Mouse (Mus musculus): ENCODE data around the gene Ush2a.

Gene Ush2a

GRCm38 (mm10) chr1:188387321-188387720 is 125.5 kb downstream of the Ush2a start:
- DNase-seq (ENCODE audit: low spot score), result no peak

GRCm38 (mm10) chr1:188387820-188388471 is 126.1 kb downstream of the Ush2a start:
- DNase-seq (ENCODE audit: low spot score), result no peak

- no peak for DNase-seq (ENCODE audit: low spot score)
These were observed 128.3 kb downstream of the Ush2a start for GRCm38 (mm10) chr1:188390080-188390479.

GRCm38 (mm10) chr1:188407176-188407575 is 145.4 kb downstream of the Ush2a start:
- DNase-seq (ENCODE audit: low spot score), result no peak

- no peak for DNase-seq (ENCODE audit: low spot score)
These were observed 146.0 kb downstream of the Ush2a start for GRCm38 (mm10) chr1:188407613-188408386.

- DNase-seq (ENCODE audit: low spot score), result no peak
These were observed 148.7 kb downstream of the Ush2a start for GRCm38 (mm10) chr1:188410547-188410946.

GRCm38 (mm10) chr1:188420543-188420942 is 158.7 kb downstream of the Ush2a start:
- DNase-seq (ENCODE audit: low spot score), result no peak

- DNase-seq (ENCODE audit: low spot score), result no peak
These were observed 166.3 kb downstream of the Ush2a start for GRCm38 (mm10) chr1:188428172-188428571.

- no peak for DNase-seq (ENCODE audit: low spot score)
These were observed 168.9 kb downstream of the Ush2a start for GRCm38 (mm10) chr1:188430689-188431088.

GRCm38 (mm10) chr1:188447964-188448363 is 186.1 kb downstream of the Ush2a start:
- no peak for DNase-seq (ENCODE audit: low spot score)

- DNase-seq (ENCODE audit: low spot score), result no peak
These were observed 194.8 kb downstream of the Ush2a start for GRCm38 (mm10) chr1:188456466-188457175.

- DNase-seq (ENCODE audit: low spot score), result no peak
These were observed 195.6 kb downstream of the Ush2a start for GRCm38 (mm10) chr1:188457221-188458008.

- DNase-seq (ENCODE audit: low spot score), result no peak
These were observed 199.4 kb downstream of the Ush2a start for GRCm38 (mm10) chr1:188461203-188461602.

- DNase-seq (ENCODE audit: low spot score), result no peak
These were observed 202.8 kb downstream of the Ush2a start for GRCm38 (mm10) chr1:188464653-188465052.

- DNase-seq (ENCODE audit: low spot score), result no peak
These were observed 206.6 kb downstream of the Ush2a start for GRCm38 (mm10) chr1:188468371-188468783.

GRCm38 (mm10) chr1:188504958-188505357 is 243.1 kb downstream of the Ush2a start:
- no peak for DNase-seq (ENCODE audit: low spot score)

GRCm38 (mm10) chr1:188518792-188519191 is 257.0 kb downstream of the Ush2a start:
- no peak for DNase-seq (ENCODE audit: low spot score)

GRCm38 (mm10) chr1:188527451-188527850 is 265.6 kb downstream of the Ush2a start:
- DNase-seq (ENCODE audit: low spot score), result no peak

GRCm38 (mm10) chr1:188529606-188530131 is 267.8 kb downstream of the Ush2a start:
- DNase-seq (ENCODE audit: low spot score), result no peak

- no peak for DNase-seq (ENCODE audit: low spot score)
These were observed 275.2 kb downstream of the Ush2a start for GRCm38 (mm10) chr1:188537021-188537420.

- DNase-seq (ENCODE audit: low spot score), result no peak
These were observed 277.8 kb downstream of the Ush2a start for GRCm38 (mm10) chr1:188539621-188540020.

- no peak for DNase-seq (ENCODE audit: low spot score)
These were observed 279.7 kb downstream of the Ush2a start for GRCm38 (mm10) chr1:188541492-188541891.
